26 mouse cellular contexts compared by ENCODE assay signal in the genomic region with DNA sequence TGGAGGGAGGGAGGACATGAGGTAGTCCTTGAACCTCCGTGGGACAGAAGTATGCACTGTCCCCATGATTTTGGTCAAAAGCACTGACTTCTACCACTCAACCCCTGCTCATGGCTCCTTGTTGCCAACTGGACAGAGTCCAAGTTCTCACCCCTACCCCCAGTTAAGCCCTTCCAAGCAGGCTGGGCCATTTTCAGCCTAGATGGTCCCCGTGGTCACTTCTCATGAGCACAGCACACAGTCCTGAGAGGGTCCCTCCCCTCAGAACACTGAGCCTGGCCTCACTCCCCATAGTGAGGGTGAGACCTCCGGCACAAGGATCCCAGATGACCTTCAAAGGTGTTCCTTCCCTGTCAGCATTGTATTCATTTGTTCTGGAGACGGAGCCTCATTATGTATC. TPM values are rescaled to one million over a fixed set of nuclear protein-coding genes. Genes with fewer than 3 reads are reported as not detected.
"Had no signal": no experiment of that assay in that cellular context is flagged by ENCODE, and none has a peak within 500 bp of the region (broad histone marks: within the 10 kb centered on the region; RNA-seq: fewer than 3 reads in every experiment).

No protein-coding gene starts in this region.

- ATAC-seq: inflammation-experienced regulatory T-cells, adult 6 months; intestine, embryonic 15.5 days; intestine, postnatal 0 days had no signal

- H3K9ac ChIP-seq: heart, embryonic 12.5 days; hindbrain, embryonic 15.5 days; intestine, embryonic 15.5 days; limb, embryonic 12.5 days; liver, embryonic 13.5 days had no signal

- H3K4me2 ChIP-seq: heart, embryonic 12.5 days; hindbrain, embryonic 13.5 days; hindbrain, embryonic 15.5 days; intestine, embryonic 15.5 days; limb, embryonic 12.5 days; liver, embryonic 11.5 days; liver, embryonic 13.5 days had no signal

- DNase-seq: gastrocnemius, adult 2 months; gastrocnemius, postnatal 10 days; gastrocnemius, postnatal 25 days; heart, postnatal 10 days; heart, postnatal 4 days; kidney, adult 18-20 months; kidney, adult 8-10 months; kidney, postnatal 10 days; kidney, postnatal 25 days; kidney, postnatal 4 days; liver; liver, embryonic 13.5 days had no signal

- H3K9me3 ChIP-seq: heart, embryonic 10.5 days; heart, embryonic 12.5 days; hindbrain, embryonic 10.5 days; hindbrain, embryonic 13.5 days; hindbrain, embryonic 15.5 days; intestine, embryonic 15.5 days; limb, embryonic 10.5 days; limb, embryonic 12.5 days; liver, embryonic 13.5 days had no signal

- H3K4me3 ChIP-seq: gastrocnemius, adult 2 months; heart, embryonic 10.5 days; heart, embryonic 12.5 days; hindbrain, embryonic 10.5 days; hindbrain, embryonic 13.5 days; hindbrain, embryonic 15.5 days; intestine, embryonic 15.5 days; layer of hippocampus, adult 2 months; left cerebral cortex, adult 2 months; limb, embryonic 10.5 days; limb, embryonic 12.5 days; liver, embryonic 13.5 days had no signal

- H3K27ac ChIP-seq: gastrocnemius, adult 2 months; heart, embryonic 10.5 days; hindbrain, embryonic 10.5 days; hindbrain, embryonic 13.5 days; hindbrain, embryonic 15.5 days; intestine, embryonic 15.5 days; layer of hippocampus, adult 2 months; left cerebral cortex, adult 2 months; limb, embryonic 10.5 days; limb, embryonic 12.5 days had no signal

- H3K27me3 ChIP-seq: heart, embryonic 12.5 days; hindbrain, embryonic 13.5 days; hindbrain, embryonic 15.5 days; intestine, embryonic 15.5 days; limb, embryonic 12.5 days; liver, embryonic 13.5 days had no signal

RNA-seq across cellular contexts. Expression of a gene that starts 8.3 kb away (rescaled TPM):
- total RNA-seq: granulocyte monocyte progenitor cell, adult 5-6 weeks had no signal
- polyA plus RNA-seq: inflammation-experienced regulatory T-cells, adult 6 months; liver, embryonic 11.5 days had no signal
